Mouse (Mus musculus) kidney, postnatal 36 days (tissue): ENCODE measurements around the gene Atrnl1.

Experiments used
- DNase-seq, 2 experiments: peaks; one replicate each; pipeline ENCODE4 v3.0.0; 2021 to 2022; ENCODE audit warnings: mixed read lengths in 2 of 2

The Atrnl1 gene

DNA sequence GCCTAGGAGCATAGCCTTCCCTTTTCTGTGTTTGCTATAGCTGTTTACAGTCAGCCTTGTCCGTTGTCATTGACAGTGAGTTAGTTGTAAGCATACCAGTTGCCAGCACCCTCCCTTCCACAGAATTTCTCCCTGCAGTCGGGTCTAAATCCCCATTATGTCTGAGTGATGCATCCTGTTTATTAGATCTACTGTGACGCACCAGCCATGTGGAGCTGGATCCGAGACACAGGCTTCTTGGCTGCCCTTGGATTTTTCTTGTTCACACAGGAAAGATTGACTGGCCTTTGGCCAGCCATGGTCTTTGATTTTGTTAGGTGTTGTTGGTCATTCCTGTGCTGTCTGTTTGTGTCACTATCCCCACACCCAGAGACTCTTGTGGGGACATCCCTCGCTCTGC, 102.3 kb downstream of the Atrnl1 start:
- DNase-seq: peak; percentile 4 to 24

- DNase-seq: peak; percentile 46 to 85
These were observed 114.1 kb downstream of the Atrnl1 start for GRCm38 (mm10) chr19:57724920-57725319.

GRCm38 (mm10) chr19:57725326-57725725, 114.5 kb downstream of the Atrnl1 start:
- DNase-seq: no peak

DNA sequence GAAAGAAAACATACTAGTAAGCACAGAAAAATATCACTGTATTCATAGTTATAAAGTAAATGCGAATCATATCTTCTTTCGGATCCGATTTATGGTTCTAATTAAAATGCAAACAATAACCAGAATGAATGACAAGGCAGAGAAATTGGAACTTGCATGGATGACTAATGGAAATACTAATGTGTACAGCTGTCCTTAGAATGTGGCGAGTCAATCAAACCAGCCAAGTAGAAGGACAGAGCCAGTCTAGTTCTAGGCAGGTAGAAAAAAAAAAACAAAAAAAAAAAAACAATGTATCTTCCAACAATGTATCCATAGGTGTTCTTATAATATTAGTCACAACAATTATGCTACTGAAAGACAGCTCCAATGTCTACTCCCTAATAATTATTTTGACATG, 116.2 kb downstream of the Atrnl1 start:
- DNase-seq: no peak

- no peak for DNase-seq
These were observed 126.6 kb downstream of the Atrnl1 start for GRCm38 (mm10) chr19:57737475-57737874.

DNA sequence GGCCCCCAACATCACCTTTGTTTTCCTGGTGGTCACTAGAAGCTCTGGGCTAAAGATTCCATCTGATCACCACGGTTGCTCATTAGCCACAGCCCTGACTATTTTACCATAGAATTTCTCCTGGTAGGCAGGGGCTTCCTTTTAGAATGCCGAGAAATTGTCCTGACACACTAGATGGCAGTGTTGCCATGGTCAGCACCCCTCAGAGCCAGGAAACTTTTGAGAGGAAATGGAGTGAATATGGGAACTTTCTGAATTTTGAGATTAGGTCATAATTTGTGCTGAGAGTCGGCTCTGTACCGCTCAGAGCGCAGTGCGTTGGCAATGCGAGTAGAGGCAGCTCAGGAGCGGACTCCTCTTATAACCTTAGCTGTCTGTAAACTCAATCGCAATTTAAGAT, 134.7 kb downstream of the Atrnl1 start:
- peak; percentile 16 to 37 for DNase-seq

DNA sequence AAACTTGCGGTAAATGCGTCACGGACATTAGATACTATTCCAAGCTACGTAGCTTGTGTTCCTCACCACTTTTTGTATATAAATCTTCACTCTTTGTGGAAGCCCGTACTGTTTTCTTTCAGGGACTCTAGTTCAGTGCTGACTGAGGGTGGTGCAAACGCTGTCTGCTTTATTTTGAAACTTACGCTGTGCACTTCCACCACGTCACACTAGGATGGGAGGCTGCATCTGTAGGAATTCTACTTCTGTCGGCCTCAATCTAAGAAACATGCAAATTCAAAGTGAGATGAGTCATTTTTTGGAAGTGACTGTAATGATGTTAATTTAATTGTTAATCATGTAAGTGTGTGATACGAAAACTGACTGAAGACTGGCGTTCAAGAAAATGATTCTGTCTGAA, 135.7 kb downstream of the Atrnl1 start:
- no peak for DNase-seq

GRCm38 (mm10) chr19:57752189-57752588, 141.4 kb downstream of the Atrnl1 start:
- DNase-seq: no peak

DNA sequence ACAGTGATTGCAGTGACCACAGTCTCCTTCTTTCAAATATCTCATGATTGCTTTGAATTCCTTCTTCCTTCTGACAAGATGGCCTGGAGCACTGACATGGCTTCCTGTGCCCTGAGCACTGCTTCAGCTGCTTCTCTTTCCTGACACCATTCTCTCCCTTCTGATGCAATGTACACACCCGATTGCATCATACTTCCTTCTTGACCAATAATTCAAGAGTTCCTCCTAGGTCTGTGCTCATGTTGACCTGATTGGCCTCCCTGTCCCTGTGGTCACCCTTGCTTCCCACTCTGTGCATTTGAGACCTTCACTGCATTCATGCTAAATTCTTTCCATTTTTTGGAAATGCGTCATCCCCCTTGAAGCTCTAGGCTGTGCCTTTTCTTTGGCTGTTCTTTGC, 151.7 kb downstream of the Atrnl1 start:
- no peak for DNase-seq

GRCm38 (mm10) chr19:57764576-57765371, 153.9 kb downstream of the Atrnl1 start:
- no peak for DNase-seq

DNA sequence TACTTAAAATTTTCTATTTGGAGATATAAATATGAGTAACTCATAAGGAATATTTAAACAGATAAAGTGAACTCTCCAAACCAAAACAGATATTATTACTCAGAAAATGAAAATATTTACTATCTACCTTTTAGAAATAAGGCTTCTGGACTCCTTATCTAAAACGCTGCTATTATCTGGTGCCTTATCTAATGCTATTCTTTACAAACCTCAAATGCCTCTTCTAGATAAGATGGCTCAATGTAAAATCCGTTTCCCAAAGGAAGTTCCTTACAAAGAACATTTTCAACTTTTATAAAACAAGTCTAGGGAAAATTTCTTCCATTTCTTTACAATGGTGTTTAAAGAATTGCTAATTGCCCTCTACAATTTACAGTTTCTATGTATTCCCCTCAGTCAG, 156.2 kb downstream of the Atrnl1 start:
- no peak for DNase-seq

- no peak for DNase-seq
These were observed 157.8 kb downstream of the Atrnl1 start for GRCm38 (mm10) chr19:57768661-57769060.

GRCm38 (mm10) chr19:57782366-57783089, 171.7 kb downstream of the Atrnl1 start:
- peak in 1 of 2 experiments; percentile 32 for DNase-seq

DNA sequence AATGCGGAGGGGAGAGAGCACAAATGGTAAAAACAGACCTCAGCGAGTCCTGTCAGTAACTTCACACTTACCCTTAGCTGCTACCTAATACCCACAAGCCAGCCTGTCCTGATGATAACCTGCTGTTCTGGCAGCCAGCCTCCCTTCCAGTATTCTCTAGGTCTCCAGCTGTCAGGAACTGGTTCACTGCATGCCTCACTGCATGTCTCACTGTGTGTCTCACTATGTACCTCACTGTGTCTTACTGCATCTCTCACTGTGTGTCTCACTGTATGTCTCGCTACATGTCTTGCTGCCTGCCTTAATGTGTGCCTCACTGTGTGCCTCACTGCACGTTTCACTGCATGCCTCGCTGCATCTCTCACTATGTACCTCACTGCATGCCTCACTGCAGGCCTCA, 175.9 kb downstream of the Atrnl1 start:
- no peak for DNase-seq

DNA sequence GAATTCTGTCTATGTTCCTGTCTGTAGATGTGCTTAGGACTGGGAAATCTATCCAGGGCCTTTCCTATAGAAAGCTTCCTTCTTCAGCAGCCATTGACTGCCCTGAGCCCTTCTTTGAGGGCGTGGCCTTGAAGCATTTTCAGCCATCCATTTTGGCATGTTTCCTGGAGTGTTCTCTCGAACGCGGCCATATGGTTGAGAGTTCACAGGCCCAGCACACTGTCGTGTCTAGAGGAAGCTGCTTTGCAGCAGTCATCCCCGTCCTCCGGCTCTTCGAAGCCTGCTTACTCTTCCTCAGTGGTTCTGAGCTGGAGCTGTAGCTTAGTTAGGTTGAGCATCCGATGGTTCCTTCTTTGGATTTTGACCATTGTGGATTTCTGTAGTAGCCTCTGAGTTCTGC, 191.4 kb downstream of the Atrnl1 start:
- no peak for DNase-seq

- DNase-seq: no peak
These were observed 192.1 kb downstream of the Atrnl1 start for GRCm38 (mm10) chr19:57802771-57803482.

DNA sequence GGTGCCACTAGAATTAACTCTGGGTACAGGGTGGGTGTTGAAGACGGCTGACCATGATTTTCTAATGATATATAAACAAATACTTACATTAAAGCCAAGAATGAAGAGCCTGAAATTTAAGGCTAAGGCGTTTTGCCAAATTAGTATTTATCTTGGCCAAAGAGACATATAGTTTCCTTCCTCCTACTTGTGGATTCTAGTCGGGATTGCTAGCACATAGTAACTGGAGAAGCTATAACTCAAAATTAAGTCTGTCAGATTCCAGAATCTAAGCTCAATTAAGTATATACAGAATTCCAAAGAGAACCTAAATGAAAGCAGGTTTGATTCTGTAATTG, 192.6 kb downstream of the Atrnl1 start:
- no peak for DNase-seq

GRCm38 (mm10) chr19:57808363-57808762, 197.5 kb downstream of the Atrnl1 start:
- no peak for DNase-seq

DNA sequence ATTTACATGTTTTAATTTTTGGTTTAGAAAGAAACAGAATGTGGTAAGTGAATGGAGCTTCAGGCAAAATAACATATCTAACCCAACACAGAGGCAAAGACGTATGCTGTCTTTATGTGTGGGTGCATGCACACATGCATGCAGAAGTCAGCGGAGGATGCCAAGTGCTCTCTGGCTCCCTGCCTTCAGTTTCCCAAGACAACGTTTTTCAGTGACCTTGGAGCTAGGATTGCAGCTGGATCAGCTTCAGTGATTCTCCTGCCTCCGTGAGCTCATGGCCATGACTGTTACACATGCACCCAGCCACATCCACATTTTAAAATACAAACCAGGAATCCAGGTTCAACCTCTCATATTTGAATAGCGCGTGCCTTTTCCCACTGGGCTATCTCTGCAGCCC, 203.5 kb downstream of the Atrnl1 start:
- peak in 1 of 2 experiments; percentile 45 for DNase-seq

- DNase-seq: peak; percentile 15 to 58
These were observed 205.6 kb downstream of the Atrnl1 start for GRCm38 (mm10) chr19:57816221-57816996.

DNA sequence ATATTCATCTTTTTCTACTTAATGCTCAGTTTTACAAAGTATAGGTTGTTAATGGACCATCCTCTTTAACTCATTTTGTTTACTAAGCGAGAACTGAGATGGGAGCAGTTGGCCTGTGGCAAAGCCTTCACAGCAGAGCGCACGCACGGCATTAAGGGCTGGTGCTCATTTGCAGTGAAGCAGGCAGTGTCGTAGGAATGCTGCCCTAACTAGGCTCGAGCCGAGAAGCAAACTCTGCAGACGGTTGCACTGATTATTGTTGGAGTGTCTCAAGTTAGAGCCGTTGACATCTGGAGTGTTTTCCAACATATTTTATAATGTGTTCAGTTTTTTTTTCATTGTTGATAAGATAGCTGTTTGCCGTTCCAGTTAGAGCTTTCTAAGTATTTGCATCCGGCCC, 206.9 kb downstream of the Atrnl1 start:
- DNase-seq: no peak

GRCm38 (mm10) chr19:57823446-57823845, 212.6 kb downstream of the Atrnl1 start:
- no peak for DNase-seq
